Mouse (Mus musculus) limb, embryonic 10.5 days (tissue): ENCODE data around the gene Cfl1. TPM values are rescaled to one million over a fixed set of nuclear protein-coding genes. Genes with fewer than 3 reads are reported as not detected.

ENCODE experiments used
- DNase-seq: peaks from one replicate; pipeline ENCODE4 v3.0.0-alpha.2; 2017; ENCODE audit warnings: low spot score
- H3K27ac ChIP-seq: fragments of 300-500 bp; sonication (generic); 2 replicates; pipeline ENCODE4 v1.5.1; 2016; ENCODE audit warnings: mild to moderate bottlenecking
- H3K27me3 ChIP-seq: fragments of 300-500 bp; sonication (generic); 2 replicates; pipeline ENCODE4 v1.6.1; 2016; ENCODE audit warnings: low read depth, mild to moderate bottlenecking; ENCODE audit not compliant: poor library complexity, severe bottlenecking
- H3K36me3 ChIP-seq: fragments of 300-500 bp; sonication (generic); 2 replicates; pipeline ENCODE4 v1.6.1; 2016; ENCODE audit warnings: mild to moderate bottlenecking, moderate library complexity
- H3K4me1 ChIP-seq: fragments of 300-500 bp; sonication (generic); 2 replicates; pipeline ENCODE4 v1.6.1; 2016
- H3K4me3 ChIP-seq: fragments of 300-500 bp; sonication (generic); 2 replicates; pipeline ENCODE4 v1.5.1; 2016; ENCODE audit warnings: mild to moderate bottlenecking, moderate library complexity
- H3K9me3 ChIP-seq: fragments of 300-500 bp; sonication (generic); replicated peaks from 2 replicates; pipeline ENCODE4 v1.6.1; 2016; ENCODE audit warnings: mild to moderate bottlenecking
- WGBS: fragments of 180-500 bp; shearing (Covaris S2); methylation state at CpG from one replicate; pipeline ENCODE4 v1.1.7; 2016; 5-methylcytosine and 5-hydroxymethylcytosine counted together
- polyA plus RNA-seq: library from polyadenylated mRNA; unstranded; fragments of >200 nt; fragmentation: Nextera tagmentation; extraction: Ambion mirVana; gene quantifications from 2 replicates; pipeline ENCODE4 v1.2.1, GENCODE M21; 2016

Cfl1 gene
- polyA plus RNA-seq, 1 experiment from 2014 or later = 3,106 TPM

- Histone ChIP-seq H3K9me3 (no peaks in the 10 kb centered on the region), H3K4me3 (0 out of 2 replicates have a peak overlapping the region, but pooled peaks have one; percentile 83), H3K36me3 (peaks cover 29% of the 10 kb centered on the region), H3K27me3 (no peaks in the 10 kb centered on the region), H3K4me1 (peaks cover 38% of the 10 kb centered on the region), H3K27ac (no peak overlapping the region)
- no peak for DNase-seq
- WGBS = 80% methylated on average over 3 of the region's 3 CpGs
These were observed 17.4 kb upstream of the Cfl1 start for GRCm38 (mm10) chr19:5472857-5473256.

DNA sequence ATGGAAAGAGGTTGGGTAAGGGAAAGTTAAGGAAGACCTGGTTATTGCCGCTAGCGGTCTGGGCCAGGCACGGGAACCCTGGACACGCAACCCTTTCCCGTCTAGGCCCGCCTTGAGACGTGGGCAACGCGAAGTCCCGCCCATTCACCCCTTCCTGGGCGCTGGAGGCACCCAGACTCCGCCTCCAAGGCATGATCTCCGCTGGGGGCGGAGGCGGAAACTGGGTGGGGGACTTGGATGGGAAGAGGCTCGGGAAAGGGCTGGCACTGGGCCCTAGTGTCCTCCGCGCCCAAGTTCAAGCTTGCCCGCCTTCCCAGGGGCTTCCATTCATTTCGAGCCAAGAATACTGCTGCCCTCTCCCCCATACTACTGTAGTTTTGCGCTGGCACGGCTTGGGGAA lies 16.5 kb upstream of the Cfl1 start, which contains the start of gene Efemp2:
Efemp2 (plus strand) TSS at position 235 of the 400 bp plus-strand sequence.
- peaks cover 38% of the 10 kb centered on the region for H3K4me1 ChIP-seq
- peak within 1 kb of the TSS; percentile 97 for H3K27ac ChIP-seq
- DNase-seq = peak; percentile 76
- H3K4me3 ChIP-seq = peak within 1 kb of the TSS; percentile 83
- no peaks in the 10 kb centered on the region for H3K9me3 ChIP-seq
- under 1% methylated on average over 22 of the region's 22 CpGs for WGBS
- peaks cover 33% of the 10 kb centered on the region for H3K36me3 ChIP-seq
- H3K27me3 ChIP-seq = no peaks in the 10 kb centered on the region

DNA sequence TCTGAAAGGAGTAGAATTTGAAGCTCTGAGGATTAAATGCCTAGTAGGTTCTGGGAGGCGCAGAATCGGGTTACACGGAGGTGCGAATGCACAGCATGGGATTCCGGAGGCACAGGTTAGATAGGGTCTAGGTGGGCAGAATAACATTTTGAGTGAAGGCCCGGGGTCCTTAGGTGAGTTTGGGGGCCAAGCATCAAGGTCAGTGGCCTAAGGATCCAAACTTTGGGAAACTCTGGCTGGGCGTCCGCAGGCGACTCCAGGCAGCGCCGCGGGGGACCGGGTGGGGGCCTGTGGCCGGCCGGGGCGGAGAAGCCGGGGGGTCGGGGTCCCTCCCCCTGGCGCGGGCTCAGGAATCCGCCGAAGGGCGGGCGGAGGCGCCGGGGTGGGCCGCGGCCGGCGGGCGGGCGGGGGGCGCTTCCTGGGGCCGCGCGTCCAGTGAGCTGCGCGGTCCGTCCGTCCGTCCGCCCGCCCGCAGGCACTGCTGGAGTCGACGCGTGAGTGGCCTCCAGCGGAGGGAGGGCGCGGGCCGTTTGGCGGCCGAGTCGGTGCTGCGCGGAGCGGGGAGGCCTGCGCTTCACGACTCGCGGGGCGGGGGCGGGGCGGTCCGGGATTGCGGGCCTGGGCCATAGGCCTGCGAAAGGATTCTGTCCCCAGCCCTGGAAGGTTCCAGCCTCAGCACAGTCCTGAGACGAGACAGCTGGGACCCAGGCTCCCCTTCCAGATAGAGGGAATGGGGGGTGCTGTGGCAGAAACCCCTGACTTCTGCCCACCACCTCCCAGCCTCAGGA lies 15.8 kb upstream of the Cfl1 start:
- H3K4me3 ChIP-seq = peak overlapping the region; percentile 83
- no peaks in the 10 kb centered on the region for H3K9me3 ChIP-seq
- H3K36me3 ChIP-seq = peaks cover 40% of the 10 kb centered on the region
- DNase-seq = peak; percentile 68
- no peaks in the 10 kb centered on the region for H3K27me3 ChIP-seq
- WGBS = 1% methylated on average over 68 of the region's 68 CpGs
- H3K27ac ChIP-seq = peak overlapping the region; percentile 97
- peaks cover 38% of the 10 kb centered on the region for H3K4me1 ChIP-seq

DNA sequence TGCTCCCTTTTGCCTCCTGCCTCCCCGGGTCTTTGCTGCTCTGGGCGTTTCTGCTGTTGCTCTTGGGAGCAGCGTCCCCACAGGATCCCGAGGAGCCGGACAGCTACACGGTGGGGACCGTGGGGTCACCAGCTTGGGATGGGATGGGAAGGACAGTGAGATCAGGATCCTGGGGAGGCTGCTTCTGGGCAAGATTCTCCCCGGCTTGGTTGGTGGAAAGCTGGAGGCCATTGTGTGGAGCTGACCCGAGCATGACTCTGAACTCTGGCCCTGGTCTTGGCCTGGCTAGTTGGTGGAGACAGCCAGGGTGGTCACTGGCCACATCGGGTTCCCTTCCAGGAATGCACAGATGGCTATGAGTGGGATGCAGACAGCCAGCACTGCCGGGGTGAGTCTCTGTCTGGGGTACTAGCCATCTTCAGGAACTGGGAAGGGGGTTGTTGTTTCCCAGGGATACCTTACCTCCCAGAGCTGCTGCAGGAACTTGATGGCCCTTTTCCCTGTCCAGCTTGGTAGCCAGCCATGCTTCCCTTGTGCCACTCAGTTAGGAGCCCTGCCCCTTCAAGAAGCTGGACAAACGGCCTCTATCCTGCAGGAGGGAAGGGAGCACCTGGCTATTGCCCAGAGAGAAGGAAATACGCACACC lies 15.1 kb upstream of the Cfl1 start:
- H3K27me3 ChIP-seq = no peaks in the 10 kb centered on the region
- peak overlapping the region; percentile 83 for H3K4me3 ChIP-seq
- H3K9me3 ChIP-seq = no peaks in the 10 kb centered on the region
- peaks cover 38% of the 10 kb centered on the region for H3K4me1 ChIP-seq
- H3K36me3 ChIP-seq = peaks cover 47% of the 10 kb centered on the region
- 21% methylated on average over 13 of the region's 13 CpGs for WGBS
- peak overlapping the region; percentile 97 for H3K27ac ChIP-seq
- DNase-seq = peak; percentile 64

DNA sequence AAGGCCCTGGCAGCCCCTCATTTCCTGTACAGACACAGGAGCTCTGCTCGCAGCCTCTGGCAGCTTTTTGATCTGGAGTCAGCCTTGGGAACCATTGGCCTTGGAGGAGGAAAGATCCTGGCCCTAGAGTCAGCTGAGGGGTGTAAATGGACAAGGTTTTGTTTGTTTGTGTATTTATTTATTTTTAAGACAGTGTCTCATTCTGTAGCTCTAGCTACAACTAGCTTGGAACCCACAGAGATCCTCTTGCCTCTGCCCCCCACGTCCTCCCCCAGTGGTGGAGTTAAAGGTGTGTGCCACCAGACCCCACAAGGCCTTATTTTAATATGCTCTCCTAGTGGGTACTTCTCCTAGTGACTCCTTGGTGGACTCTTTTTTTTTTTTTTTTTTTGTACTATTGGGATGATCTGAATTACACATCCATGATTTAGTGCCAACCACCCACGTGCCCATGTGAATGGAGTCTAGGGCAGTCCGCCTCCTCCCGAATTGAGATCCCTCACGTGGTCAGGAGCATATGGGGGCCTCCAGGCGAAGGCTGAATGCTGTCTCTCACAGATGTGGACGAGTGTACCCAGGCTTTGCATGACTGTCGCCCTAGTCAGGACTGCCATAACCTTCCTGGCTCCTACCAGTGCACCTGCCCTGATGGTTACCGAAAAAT lies 13.1 kb upstream of the Cfl1 start:
- no peak overlapping the region for H3K4me3 ChIP-seq
- H3K4me1 ChIP-seq = peaks cover 38% of the 10 kb centered on the region
- no peak overlapping the region for H3K27ac ChIP-seq
- H3K27me3 ChIP-seq = no peaks in the 10 kb centered on the region
- 88% methylated on average over 10 of the region's 10 CpGs for WGBS
- no peak for DNase-seq
- H3K9me3 ChIP-seq = no peaks in the 10 kb centered on the region
- H3K36me3 ChIP-seq = peaks cover 67% of the 10 kb centered on the region

- 93% methylated on average over 18 of the region's 18 CpGs for WGBS
- H3K27me3 ChIP-seq = no peaks in the 10 kb centered on the region
- DNase-seq = no peak
- no peaks in the 10 kb centered on the region for H3K9me3 ChIP-seq
- peaks cover 73% of the 10 kb centered on the region for H3K36me3 ChIP-seq
- H3K4me1 ChIP-seq = peaks cover 38% of the 10 kb centered on the region
- no peak overlapping the region for H3K4me3 ChIP-seq
- no peak overlapping the region for H3K27ac ChIP-seq
These were observed 12.5 kb upstream of the Cfl1 start for GRCm38 (mm10) chr19:5477668-5478300.

GRCm38 (mm10) chr19:5480016-5480415 lies 10.2 kb upstream of the Cfl1 start:
- Histone ChIP-seq H3K4me1 (peaks cover 18% of the 10 kb centered on the region), H3K27me3 (no peaks in the 10 kb centered on the region), H3K36me3 (peaks cover 96% of the 10 kb centered on the region), H3K27ac (no peak overlapping the region), H3K4me3 (0 out of 2 replicates have a peak overlapping the region, but pooled peaks have one; percentile 4), H3K9me3 (no peaks in the 10 kb centered on the region)
- WGBS = 94% methylated on average over 10 of the region's 10 CpGs
- DNase-seq = no peak

- peaks cover 99% of the 10 kb centered on the region for H3K36me3 ChIP-seq
- no peaks in the 10 kb centered on the region for H3K27me3 ChIP-seq
- no peak overlapping the region for H3K27ac ChIP-seq
- DNase-seq = no peak
- no peak overlapping the region for H3K4me3 ChIP-seq
- WGBS = 91% methylated on average over 10 of the region's 10 CpGs
- no peaks in the 10 kb centered on the region for H3K9me3 ChIP-seq
- peaks cover 9% of the 10 kb centered on the region for H3K4me1 ChIP-seq
These were observed 8.9 kb upstream of the Cfl1 start for GRCm38 (mm10) chr19:5481398-5481797.

GRCm38 (mm10) chr19:5483386-5484359 lies 6.6 kb upstream of the Cfl1 start:
- H3K27me3 ChIP-seq = no peaks in the 10 kb centered on the region
- DNase-seq = no peak
- H3K27ac ChIP-seq = no peak overlapping the region
- H3K9me3 ChIP-seq = no peaks in the 10 kb centered on the region
- 96% methylated on average over 19 of the region's 19 CpGs for WGBS
- no peak overlapping the region for H3K4me3 ChIP-seq
- peaks cover 82% of the 10 kb centered on the region for H3K36me3 ChIP-seq
- H3K4me1 ChIP-seq = peaks cover 22% of the 10 kb centered on the region

DNA sequence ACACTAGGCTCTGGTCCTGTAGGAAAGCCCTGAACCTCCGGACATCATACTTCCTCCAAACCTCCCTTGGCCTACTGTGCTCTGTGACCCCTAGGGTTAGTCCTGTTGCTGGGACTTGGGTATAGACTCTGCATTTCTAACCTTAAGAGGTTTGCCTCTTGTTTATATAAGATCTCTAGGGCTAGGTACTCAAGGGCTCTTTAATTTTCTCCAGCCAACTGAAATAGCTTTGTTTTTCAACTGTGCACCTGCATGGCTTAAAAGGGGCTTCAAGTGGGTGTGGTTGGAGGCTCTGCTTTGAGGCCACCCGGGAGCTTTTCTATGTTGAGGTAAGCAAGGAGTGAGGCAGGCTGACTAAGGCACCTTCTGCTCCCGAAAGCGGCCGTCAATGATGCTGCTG lies 5.8 kb upstream of the Cfl1 start:
- Histone ChIP-seq H3K9me3 (no peaks in the 10 kb centered on the region), H3K27ac (no peak overlapping the region), H3K4me3 (no peak overlapping the region), H3K27me3 (no peaks in the 10 kb centered on the region), H3K4me1 (peaks cover 29% of the 10 kb centered on the region), H3K36me3 (peaks cover 74% of the 10 kb centered on the region)
- no peak for DNase-seq
- WGBS = 95% methylated on average over 5 of the region's 5 CpGs

GRCm38 (mm10) chr19:5485371-5485770 lies 4.9 kb upstream of the Cfl1 start:
- WGBS = 95% methylated on average over 8 of the region's 8 CpGs
- H3K4me3 ChIP-seq = no peak overlapping the region
- no peak for DNase-seq
- peaks cover 34% of the 10 kb centered on the region for H3K4me1 ChIP-seq
- H3K36me3 ChIP-seq = peaks cover 65% of the 10 kb centered on the region
- no peaks in the 10 kb centered on the region for H3K9me3 ChIP-seq
- H3K27me3 ChIP-seq = no peaks in the 10 kb centered on the region
- no peak overlapping the region for H3K27ac ChIP-seq

DNA sequence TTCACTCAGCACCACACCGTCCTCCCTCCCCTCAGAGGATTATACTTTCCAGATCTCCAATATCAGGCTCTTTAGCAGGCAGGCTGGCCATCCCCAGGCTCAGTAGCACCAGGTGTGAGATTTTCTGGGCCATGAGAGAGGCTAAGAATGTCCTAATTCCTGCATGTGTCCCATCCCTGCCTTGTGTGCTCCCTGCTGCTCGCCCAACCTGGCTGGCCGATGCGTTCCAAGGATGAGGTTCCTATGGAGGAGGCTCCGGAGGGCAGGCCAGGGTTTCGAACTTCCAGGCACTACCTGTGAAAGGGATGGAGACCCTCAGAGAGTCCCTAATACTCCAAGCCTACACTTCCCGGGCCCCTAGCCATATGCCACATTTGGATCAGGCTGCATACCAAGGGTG lies 4.4 kb upstream of the Cfl1 start:
- Histone ChIP-seq H3K9me3 (no peaks in the 10 kb centered on the region), H3K4me3 (0 out of 2 replicates have a peak overlapping the region, but pooled peaks have one; percentile 97), H3K27ac (no peak overlapping the region), H3K36me3 (peaks cover 61% of the 10 kb centered on the region), H3K4me1 (peaks cover 34% of the 10 kb centered on the region), H3K27me3 (no peaks in the 10 kb centered on the region)
- 93% methylated on average over 7 of the region's 7 CpGs for WGBS
- DNase-seq = no peak
